Mouse (Mus musculus) monocyte, adult 5-6 weeks (primary cell): ENCODE data around the gene Mllt10. TPM values are rescaled to one million over a fixed set of nuclear protein-coding genes. Genes with fewer than 3 reads are reported as not detected.

Experiments used
- ATAC-seq: fragments of 153-309, 156-312 bp; replicated peaks from 2 replicates; pipeline ENCODE4 v1.8.0; 2017; ENCODE audit warnings: mild to moderate bottlenecking; ENCODE audit not compliant: low TSS enrichment, insufficient number of reproducible peaks, severe bottlenecking, poor library complexity, low FRiP score
- total RNA-seq: library from RNA; stranded (forward); fragments of 200-1000, 200-491, 200-594 nt; gene quantifications from 3 replicates; pipeline ENCODE4 v1.2.3, GENCODE M21; 2017

Mllt10 gene
- 36.1 to 69.5 TPM (median 67.5 TPM) in 3 replicates for total RNA-seq

- no peak for ATAC-seq
These were observed at the start of gene Mllt10 for GRCm38 (mm10) chr2:18055016-18055928. Gene Mllt10 (plus strand): TSS chr2:18055237.

DNA sequence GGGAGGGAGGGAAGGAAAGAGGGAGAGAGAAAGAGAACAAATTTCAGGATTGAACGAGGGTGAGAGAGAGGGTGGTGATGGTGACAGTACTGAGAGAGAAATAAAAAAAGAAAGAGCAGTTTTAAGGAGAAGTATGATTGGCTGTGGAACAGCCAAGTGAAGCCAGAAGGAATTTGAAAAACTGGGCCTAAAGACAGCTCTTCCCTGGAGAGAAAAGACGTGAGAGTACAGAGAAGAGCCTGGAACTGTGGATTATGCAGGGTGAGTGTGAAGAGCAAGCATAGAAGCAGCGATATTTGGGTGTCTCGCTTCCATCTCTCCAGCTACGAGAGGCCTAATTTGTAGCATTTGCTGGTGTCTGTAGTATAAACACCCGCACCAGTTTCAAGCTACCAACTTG, 43.8 kb upstream of the Mllt10 start:
- no peak for ATAC-seq

DNA sequence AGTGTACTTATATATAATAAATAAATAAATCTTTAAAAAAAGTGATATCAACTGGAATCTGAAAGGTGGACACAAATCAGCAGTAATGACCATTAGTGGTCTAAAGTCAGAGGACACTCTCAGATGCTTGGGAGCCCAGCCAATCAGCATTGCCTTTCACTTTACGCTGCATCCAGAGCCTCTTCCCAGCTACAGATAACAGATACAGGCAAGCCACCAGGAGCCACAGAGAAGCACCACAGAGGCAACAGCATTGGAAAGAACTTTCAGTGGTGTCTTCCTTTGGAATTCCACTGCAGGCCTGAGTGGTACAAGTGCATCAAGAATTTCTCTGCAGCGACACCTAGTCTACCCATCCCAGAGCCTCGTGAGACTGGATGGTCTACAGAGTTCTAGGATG, 42.2 kb upstream of the Mllt10 start:
- no peak for ATAC-seq

DNA sequence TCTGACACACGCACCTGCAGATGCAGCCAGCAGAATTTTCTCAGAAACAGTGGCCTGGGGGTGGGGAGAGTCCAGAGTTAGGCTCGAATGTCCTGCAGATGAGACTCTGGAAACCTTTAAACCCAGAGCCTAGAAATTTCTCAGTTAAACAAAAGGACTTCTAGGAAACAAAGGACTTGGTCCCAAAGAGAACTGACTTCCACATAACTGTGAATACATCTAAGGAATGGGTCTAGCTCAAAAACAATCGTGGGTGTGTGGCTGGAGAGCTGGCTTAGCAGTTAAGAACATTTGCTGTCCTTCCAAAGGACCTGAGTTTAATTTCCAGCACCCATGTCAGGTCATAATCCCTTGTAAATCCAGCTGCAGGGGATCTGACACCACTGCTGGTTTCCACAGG, 39.5 kb upstream of the Mllt10 start:
- no peak for ATAC-seq

- no peak for ATAC-seq
These were observed 38.4 kb upstream of the Mllt10 start for GRCm38 (mm10) chr2:18016639-18017038.

DNA sequence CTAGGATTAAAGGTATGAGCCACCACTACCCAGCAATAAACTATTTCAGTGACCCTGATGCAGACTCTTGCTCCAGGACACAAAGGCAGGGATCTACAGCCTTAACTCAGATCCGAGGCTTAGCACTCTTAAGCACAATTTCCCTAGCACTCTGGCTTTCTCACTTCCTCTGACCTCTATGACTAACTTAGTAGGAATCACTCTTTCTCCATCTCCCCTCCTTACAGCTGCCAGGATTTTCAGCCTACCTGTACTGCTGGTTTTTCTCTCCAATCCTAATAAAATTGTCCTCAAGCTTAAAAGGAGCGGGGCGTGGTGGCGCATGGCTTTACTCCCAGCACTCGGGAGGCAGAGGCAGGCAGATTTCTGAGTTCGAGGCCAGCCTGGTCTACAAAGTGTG, 37.7 kb upstream of the Mllt10 start:
- no peak for ATAC-seq

DNA sequence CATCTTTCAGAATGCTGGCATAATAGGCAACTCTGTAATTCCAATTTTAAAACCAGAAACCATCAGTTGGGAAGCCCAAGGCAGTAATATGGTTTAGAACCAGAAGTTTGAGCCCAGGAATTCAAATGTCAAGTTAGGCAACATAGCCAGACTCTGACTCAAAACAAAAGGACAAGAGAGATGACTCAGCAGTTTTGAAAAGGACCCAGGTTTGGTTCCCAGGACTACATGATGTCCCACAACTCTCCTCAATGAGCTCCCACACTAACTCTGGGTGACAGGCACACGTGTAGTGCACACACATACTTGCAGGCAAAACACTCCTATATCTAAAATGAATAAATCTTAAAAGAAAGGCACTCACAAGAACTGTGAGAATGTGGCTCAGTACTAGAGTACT, 35.9 kb upstream of the Mllt10 start:
- ATAC-seq: no peak

DNA sequence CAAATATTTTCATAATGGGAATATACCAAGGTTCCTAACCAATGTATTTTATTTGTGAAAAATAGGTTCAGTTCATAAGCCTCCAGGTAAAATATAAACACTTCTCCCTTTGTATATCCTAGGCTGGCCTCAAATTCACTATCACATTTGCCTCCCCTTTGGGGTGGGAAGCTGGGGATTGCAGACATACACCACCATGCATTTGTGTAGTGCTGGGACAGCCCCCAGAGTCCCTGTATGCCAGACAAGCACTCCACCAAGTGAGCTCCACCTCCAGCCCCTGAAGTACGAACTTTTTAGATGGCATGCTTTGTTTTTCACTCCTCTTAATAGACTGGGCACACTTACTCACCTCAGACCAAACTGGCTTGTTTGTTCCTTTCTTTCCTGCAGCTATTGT, 32.2 kb upstream of the Mllt10 start:
- no peak for ATAC-seq

- no peak for ATAC-seq
These were observed 29.9 kb upstream of the Mllt10 start for GRCm38 (mm10) chr2:18025116-18025515.

DNA sequence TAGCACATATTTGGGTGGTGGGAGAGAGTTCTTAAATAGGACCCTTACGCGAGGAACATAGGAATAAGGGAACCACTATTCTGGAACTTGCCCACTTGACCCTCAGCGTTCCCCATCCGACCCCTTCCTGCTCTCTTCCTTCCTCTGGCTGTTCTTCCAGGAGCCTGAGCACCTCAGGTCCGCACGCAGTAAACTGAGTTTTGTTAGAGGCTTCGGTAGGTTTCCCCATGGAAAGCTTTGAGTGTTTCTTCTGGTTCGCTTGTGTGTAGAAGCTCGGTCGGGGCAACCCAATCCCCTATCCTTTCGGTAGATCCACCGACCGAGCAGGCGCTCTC, 29.3 kb upstream of the Mllt10 start:
- ATAC-seq: no peak

DNA sequence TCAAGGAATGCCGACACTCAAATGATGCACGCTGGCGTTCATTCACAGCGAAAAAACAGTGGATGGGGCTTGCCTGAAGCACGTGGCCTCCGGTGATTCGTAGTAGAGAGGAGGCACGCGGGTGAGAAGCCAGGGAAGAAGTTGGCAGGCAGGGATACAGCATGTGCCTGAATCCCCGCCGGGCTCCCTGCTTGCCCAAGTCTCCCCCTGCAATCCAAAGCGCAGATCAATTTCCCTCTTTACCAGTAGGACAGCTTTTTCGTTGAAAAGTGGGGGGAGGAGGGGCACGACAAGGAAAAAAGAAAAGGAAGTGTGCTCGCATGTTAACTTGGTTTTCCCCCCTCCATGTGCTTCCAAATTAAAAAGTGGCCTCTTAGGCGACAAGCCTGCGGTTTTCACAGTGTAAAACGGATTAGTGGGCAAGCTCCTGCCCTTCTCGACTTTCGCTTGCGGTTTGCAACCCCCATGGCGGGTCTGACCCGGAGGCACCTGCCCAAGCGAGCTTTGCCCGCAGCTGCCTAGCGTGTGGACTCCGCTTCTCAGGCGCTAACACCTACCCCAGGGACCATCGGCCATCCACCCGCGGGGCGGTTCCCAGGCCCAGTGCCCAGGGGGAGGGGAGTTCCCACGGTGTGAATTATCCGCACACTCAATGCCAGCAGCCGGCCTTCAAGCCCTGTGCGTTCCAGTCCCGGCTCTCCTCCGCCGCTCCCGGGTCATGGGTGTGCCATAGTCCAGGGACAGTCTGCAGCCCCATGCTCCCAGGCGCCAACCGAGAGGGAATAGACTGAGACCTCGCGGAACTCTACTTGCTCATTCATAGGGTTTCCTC, 28.7 kb upstream of the Mllt10 start:
- ATAC-seq: 0 out of 2 replicates have a peak, but pooled peaks have one; percentile 27

DNA sequence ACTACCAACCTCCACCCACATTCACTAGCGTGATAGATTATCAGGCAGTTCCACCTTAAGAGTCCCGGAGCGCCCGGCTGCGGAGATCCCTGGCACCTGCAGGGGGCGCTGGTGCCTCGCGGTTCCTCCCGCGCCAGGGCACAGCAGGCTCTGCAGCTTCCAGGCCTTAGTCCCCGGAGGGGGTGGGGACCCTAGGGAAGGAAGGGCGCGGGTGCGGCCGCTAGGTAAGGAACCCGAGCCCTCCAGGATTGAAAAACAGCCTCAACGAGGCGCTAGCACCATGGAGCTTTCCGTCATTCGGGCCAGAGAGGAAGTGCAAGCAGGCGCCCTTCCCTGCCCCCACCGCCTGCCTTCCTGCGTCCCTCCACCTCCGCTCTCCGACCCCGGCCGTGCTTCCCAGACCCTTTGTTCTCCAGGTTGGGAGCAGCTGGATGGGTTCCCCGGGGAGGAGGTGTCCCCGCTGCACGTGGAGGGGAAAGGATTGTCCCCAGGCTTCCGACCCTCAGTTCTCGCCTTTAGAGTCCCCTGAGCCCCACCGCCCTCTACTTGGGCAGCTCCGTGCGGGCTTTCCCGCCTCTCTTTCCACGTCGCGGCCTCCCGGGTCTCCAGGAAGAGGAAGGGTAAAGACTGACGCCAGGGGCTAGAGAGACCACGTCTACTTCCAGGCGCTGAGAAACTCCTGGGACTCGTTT, 27.4 kb upstream of the Mllt10 start:
- ATAC-seq: peak; percentile 77

DNA sequence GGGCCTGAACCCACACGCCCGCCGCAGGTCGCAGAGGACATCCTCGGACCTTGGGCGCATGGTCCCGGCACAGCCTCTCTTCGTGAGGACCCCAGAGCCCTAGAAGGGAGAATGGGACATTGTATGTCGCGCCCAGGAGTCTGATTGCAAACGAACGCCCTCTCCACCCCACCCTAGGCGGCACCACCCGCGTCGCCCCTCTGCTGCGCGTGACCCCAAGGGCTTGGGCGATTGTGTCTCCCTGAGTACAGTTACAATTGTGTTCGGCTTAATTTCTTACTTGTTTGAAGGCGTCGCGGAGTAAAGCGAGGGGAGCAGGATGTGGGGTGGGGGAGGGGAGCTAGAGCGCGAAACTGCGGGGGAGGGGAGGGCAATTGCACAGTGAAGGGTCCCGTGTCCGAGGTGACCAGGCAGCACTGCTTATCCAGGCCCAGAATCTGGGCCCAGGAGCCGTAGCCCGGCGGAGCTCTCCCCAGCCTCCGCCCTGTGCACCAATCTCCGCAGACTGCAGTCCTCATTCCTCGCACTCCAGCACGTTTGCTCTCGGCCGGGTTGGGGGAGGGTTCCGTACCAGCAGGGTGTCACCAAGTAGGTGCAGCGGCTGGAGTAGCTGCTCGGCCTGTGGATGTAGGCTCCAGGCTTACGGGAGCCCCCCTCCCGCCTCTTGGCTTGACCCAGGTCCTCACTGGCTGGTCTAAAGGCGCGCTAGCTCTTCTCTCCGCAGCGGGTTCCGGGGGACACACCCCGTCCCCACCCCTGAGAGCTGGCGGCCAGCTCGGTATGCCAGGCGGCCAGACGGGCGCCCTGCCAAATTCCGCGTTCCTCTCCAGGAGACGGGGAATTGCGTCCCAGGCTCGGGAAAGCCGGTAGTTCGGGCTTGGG, 26.7 kb upstream of the Mllt10 start:
- ATAC-seq: no peak

GRCm38 (mm10) chr2:18029656-18030055, 25.4 kb upstream of the Mllt10 start:
- ATAC-seq: no peak

GRCm38 (mm10) chr2:18030581-18030980, 24.5 kb upstream of the Mllt10 start:
- ATAC-seq: no peak

- no peak for ATAC-seq
These were observed 23.7 kb upstream of the Mllt10 start for GRCm38 (mm10) chr2:18031271-18031821.

DNA sequence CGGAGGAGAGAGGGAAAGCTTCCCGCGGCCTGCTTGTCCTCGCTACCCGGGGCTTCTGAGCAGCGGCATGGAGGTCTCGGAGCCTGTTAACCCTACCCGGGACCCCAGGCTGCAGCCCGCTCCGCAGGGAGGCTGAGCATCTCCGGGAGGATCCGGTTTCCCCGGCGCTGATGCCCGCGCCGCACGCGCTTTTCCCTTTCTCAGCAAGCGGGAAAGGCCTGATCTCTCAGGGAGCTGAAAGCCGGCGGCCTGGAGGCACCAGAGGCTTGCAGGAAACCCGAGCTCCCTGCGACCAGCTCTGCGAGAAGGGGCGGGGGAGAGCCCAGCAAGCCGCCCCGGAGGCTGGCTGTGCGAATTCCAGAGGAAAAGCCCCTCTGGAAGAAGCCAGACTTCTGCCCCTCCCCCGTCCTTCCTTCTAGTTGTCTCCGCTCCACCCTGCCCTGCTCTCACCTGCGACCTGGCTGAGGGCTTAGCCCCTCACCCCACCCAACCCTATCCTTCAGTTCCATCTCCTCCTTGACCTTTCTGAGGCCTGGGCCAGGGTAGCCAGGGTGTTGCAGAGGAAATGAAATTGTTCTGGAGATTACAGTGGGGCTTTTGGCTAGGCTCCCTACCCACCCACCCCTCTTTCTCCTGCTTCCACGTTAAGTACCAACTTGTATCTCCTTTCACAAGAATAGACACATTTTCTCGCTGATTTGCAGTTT, 23.1 kb upstream of the Mllt10 start:
- no peak for ATAC-seq

GRCm38 (mm10) chr2:18032538-18032895, 22.5 kb upstream of the Mllt10 start:
- ATAC-seq: no peak
